Mouse (Mus musculus) natural killer cell, adult 2 months (primary cell): Measurements from ENCODE around the gene Glod5.
"Not testable (repeated sequence)": the region's sequence is repeated elsewhere in the genome, so short reads cannot be mapped to it uniquely, and the experiment has no call there.

Source experiments
- DNase-seq, 2 experiments: peaks; one replicate each; pipeline ENCODE4 v3.0.0; 2022; ENCODE audit warnings: low spot score in 2 of 2

Gene Glod5

GRCm38 (mm10) chrX:8018286-8018685 is at the start of gene Glod5:
TSS of gene Glod5 (minus strand) at chrX:8018492.
- no peak for DNase-seq

GRCm38 (mm10) chrX:8051044-8051781 is 32.9 kb upstream of the Glod5 start:
- not testable (repeated sequence) for DNase-seq

- DNase-seq, result peak in 1 of 2 experiments; percentile 1
These were observed 14.7 kb upstream of the Glod5 start for GRCm38 (mm10) chrX:8033009-8033408.

- DNase-seq, result no peak
These were observed 8.5 kb upstream of the Glod5 start for GRCm38 (mm10) chrX:8026811-8027210.

- no peak for DNase-seq
These were observed 6.5 kb upstream of the Glod5 start for GRCm38 (mm10) chrX:8024795-8025194.

- no peak for DNase-seq
These were observed 2.0 kb upstream of the Glod5 start for GRCm38 (mm10) chrX:8020111-8020778.

GRCm38 (mm10) chrX:8017142-8017541 is 1.1 kb downstream of the Glod5 start:
- DNase-seq, result peak in 1 of 2 experiments; percentile 35

GRCm38 (mm10) chrX:8015675-8016074 is 2.6 kb downstream of the Glod5 start:
- not testable (repeated sequence) for DNase-seq

- DNase-seq, result no peak
These were observed 4.5 kb downstream of the Glod5 start for GRCm38 (mm10) chrX:8013569-8014314.

- DNase-seq, result no peak
These were observed 5.1 kb downstream of the Glod5 start for GRCm38 (mm10) chrX:8013157-8013556.

GRCm38 (mm10) chrX:8009356-8009755 is 8.9 kb downstream of the Glod5 start:
- not testable (repeated sequence) for DNase-seq

GRCm38 (mm10) chrX:8008543-8008942 is 9.7 kb downstream of the Glod5 start:
- DNase-seq, result no peak

- no peak for DNase-seq
These were observed 15.3 kb downstream of the Glod5 start for GRCm38 (mm10) chrX:8002971-8003370.

GRCm38 (mm10) chrX:8002001-8002400 is 16.3 kb downstream of the Glod5 start:
- DNase-seq, result no peak

- no peak for DNase-seq
These were observed 17.6 kb downstream of the Glod5 start for GRCm38 (mm10) chrX:8000546-8001192.

GRCm38 (mm10) chrX:7993068-7993735 is 25.1 kb downstream of the Glod5 start:
- no peak for DNase-seq

- no peak for DNase-seq
These were observed 25.8 kb downstream of the Glod5 start for GRCm38 (mm10) chrX:7992379-7993067.

- DNase-seq, result no peak
These were observed 36.9 kb downstream of the Glod5 start for GRCm38 (mm10) chrX:7981368-7981767.

- DNase-seq, result no peak
These were observed 40.4 kb downstream of the Glod5 start, which contains the start of gene Gata1 for GRCm38 (mm10) chrX:7977892-7978291. TSS of gene Gata1 (minus strand) at chrX:7978071.

GRCm38 (mm10) chrX:7971292-7971691 is 47.0 kb downstream of the Glod5 start:
- no peak for DNase-seq

GRCm38 (mm10) chrX:7968899-7969298 is 49.4 kb downstream of the Glod5 start:
- no peak for DNase-seq
